Mouse (Mus musculus): ENCODE data around the gene Ninl. TPM values are rescaled to one million over a fixed set of nuclear protein-coding genes. Genes with fewer than 3 reads are reported as not detected.

The Ninl gene
- total RNA-seq, 4 experiments from 2014 or later, result 5.2 to 7.4 (median 6.4) TPM

DNA sequence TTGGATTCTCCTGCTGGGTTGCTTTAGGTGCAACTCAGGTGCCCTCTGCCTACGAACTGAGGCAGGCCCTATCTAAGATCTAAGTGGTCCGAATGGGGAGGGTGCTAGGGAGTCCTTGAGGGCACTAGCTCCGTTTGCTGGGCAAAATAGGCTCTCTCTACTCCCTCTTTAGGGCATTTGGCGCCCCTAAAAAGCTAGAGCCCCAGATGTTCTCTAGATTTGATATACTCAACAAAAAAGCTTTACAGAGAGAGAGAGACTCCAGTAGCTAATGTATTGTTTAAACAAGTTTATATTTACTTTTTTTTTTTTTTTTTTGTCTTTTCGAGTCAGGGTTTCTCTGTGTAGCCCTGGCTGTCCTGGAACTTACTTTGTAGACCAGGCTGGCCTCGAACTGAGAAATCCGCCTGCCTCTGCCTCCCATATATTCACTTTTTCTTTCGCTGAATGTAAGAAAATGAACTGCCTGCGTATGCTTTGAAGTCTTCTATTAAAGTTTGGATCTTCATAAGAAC is 134.2 kb downstream of the Ninl start, which contains the start of gene Gins1:
TSS of gene Gins1 (plus strand) at position 465 of the 515 bp plus-strand sequence.
- DNase-seq (ENCODE audit: low spot score in 2 of 2), result no peak

DNA sequence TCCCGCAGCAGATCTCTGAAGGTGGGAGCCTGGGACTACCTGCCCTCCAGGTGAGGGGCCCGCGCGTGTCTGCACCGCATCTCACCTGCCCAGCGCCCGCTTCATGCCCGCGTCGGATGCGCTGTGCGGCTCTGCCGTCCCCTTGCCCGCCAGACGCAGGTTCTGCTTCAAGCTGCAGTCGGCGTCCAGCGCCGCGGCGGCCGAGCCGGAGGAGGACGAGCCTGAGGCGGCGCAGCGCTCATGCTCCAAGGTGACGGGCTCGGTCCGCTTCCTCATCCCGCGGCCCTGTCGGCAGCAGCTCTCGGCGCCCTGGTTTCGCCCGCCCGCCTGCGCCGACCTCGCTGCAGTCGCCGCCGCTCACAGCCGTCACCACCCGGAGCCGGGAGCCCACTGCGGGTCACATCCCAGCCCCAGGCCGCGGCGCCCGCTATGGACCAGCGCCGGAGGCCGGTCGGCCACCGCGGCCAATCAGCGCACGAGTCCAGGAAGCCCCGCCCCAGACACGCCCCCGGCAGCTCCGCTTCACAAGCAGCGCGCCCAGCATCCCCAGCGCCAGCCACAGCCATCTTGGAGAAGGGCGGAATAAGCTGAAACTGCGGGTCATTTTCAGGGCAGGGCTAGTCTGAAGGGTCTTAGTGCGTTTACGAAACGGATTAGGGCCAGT is 134.8 kb downstream of the Ninl start, which contains the start of gene Abhd12:
TSS of gene Abhd12 (minus strand) at position 470 of the 664 bp plus-strand sequence.
- DNase-seq (ENCODE audit: low spot score in 2 of 2), result peak; percentile 94 to 96

DNA sequence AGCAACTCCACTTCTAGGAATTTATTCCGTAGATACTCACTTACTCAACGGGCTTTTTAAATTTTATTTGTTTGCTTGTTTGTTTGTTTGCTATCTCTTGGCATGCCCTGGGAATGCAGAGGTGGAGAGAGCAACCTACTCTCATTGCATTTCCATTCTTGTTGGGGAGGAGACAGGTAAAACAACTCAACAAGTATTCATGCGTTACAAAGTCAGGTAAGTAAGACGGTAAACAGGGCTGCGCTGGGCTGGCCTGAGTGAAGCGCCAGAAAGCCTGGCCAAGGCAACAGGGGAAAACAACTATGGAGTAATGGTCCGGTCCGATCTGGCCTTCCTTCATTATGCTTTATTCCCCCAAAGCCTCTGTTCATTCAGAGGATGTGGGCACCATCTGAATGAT is 136.8 kb downstream of the Ninl start:
- DNase-seq (ENCODE audit: low spot score in 2 of 2), result no peak

DNA sequence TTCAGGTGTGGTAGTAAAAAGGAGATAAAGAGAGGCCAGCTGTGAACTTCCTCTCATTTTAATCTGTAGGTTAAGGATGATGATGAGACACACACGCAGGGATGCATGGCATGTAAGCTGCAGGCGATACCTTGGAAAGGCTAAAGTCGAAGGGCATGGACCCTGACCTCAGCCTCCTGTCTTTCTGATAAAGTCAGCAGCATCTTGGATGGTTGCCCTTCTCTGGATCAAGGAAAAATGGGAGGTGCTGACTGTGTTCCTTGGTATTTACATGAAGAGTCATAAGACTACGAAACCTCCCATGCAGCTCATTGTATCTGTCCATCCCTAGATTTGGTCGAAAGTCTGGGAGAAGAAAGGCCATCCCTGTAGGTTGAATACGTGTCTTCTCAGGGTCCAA is 138.8 kb downstream of the Ninl start:
- DNase-seq (ENCODE audit: low spot score in 2 of 2), result no peak

DNA sequence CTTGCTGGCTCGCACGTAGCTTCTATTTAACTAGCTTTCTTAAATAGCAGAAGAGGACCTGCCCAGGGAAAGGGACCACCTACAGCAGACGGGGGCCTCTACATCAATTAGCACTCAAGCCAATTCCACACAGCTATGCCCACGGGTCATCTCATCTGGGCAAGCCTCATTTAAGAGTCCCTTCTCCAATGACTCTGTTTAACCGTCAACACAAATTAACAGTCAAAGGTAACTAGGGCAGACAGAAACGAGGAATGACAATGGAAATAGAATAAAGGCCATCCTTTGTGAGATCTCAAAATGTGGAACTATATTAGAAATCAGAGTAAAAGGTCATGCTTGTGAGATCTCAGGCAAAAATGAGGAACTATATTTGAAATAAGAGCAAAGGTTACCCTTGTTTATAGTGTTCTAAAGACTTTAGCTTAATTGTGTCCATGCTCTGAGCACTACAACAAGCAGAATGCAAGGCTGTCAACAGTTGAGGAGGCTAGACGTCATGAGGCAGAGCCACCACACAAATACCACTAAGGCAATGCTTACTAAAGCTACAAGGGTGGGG is 143.4 kb downstream of the Ninl start:
- DNase-seq (ENCODE audit: low spot score in 2 of 2), result no peak

DNA sequence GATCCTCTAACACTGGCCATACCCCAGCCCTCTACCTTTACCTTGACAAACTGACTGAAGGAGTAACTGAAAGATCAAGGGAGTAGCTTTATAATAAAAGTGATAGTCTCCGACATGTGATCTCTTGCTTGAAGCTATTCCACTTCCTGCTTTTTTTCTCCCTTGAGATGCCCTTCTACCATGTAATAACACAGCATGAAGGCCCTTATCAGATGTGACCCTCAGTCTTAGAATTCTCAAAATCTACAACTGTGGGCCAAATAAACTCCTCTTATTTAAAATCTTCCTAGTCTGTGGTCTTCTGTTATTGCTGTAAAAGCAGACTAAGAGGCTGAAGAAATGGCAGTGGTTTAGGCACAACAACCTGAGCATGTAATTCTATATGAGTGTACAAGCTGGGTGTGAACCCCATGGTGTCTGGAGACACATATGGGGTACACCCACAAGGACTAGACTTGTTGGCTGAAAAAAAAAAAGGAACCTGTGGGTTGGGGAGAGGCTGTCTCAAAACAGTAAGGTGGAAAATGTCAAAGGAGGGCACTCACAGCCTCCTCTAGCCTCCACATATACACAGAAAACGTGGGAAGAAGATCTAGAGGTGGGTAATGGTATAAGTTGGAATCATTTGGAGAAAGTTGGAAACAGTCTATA is 144.4 kb downstream of the Ninl start:
- DNase-seq (ENCODE audit: low spot score in 2 of 2), result no peak

DNA sequence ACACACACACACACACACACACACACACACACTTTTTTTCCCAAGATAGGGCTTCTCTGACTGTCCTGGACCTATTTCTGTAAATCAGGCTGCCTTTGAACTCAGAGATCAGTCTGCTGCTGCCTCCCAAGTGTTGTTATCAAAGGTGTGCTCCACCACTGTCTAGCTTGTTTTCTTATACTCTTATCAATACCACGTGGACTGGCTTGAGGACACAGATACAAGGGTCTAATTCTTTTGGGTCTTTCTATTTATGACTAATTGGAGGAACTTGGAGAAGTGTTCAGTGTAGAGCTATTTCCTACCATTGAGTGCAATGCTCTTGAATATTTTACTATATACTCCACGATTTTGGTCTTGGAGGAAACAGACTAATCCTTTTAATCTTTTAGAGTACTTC is 151.8 kb downstream of the Ninl start:
- DNase-seq (ENCODE audit: low spot score in 2 of 2), result no peak

DNA sequence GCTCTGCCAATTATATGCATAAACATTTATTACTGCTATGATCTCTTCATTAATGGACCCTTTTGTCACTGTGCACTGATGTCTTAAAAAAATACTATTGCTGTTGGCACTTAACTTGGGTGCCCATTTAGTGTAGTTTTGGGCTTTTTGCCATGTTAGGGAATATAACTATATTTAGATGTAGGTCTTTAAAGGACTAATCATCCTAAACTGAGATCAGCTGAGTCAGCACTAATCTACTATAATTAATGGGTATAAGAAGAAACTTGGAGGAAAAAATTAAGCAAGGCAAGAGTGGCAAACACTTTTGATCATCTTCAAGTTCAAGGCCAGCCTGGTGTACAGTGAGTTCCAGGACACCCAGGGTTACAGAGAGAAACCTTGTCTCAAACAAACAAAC is 152.9 kb downstream of the Ninl start:
- DNase-seq (ENCODE audit: low spot score in 2 of 2), result no peak

DNA sequence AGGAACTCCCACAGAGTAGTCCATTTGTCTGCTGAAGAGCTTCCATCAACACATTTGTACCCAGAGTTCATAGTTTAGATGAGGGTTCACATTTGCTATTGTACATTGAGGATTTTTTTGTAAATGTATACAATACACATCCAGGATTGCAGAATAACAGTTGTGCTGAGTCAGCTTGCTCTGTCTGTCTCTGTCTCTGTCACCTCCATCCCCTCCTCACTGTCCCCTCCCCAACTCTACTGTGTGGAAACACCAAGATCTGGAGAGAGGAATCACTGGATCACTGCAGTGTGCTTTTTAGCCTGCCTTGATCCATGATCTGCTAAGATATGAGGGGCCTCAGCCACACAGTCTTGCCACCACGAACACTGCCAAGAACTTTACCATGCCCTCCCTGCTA is 153.4 kb downstream of the Ninl start:
- DNase-seq (ENCODE audit: low spot score in 2 of 2), result no peak

DNA sequence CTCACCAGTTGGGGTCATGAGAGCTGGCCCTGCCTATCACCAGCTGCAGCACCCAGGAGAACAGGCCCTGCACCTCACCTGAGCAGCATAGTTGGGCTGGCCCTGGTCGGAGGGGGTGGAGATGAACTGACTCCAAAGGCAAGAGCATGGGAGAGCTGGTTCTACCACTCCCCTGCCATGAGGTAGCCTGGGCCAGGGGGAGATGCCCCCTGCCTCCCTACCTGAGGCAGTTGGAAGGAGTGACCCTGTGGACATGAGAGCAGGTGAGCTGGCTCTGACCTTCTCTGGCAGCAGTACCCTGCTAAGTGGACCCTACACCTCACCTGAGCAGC is 154.4 kb downstream of the Ninl start:
- no peak for DNase-seq (ENCODE audit: low spot score in 2 of 2)

Other genes with a start within 250 kb of the Ninl start
- 100 to 1,000 TPM; 331 to 348 (median 335) TPM for gene Abhd12, start 134.6 kb downstream of the Ninl start, total RNA-seq (2022)
- 1 to 10 TPM in 3 of 4 experiments, under 1 TPM in 1; 0.81 to 3.7 (median 1.4) TPM for gene Gins1, start 134.0 kb downstream of the Ninl start, total RNA-seq (2022)
- 10 to 100 TPM; 16.1 to 26.7 (median 22.6) TPM for gene Nanp, start within 50 bp of the Ninl start, total RNA-seq (2022)
- gene Gm14151, start 53.0 kb upstream of the Ninl start, total RNA-seq (2022), result not detected
- not detected for gene Gm14147, start 58.9 kb upstream of the Ninl start, total RNA-seq (2022)